Mouse (Mus musculus) c-Kit-positive CD71-positive TER-119-positive erythroid progenitor cells, embryonic 14.5 days (primary cell): ENCODE measurements around the gene Eppin.

ENCODE experiments used
- DNase-seq: peaks from one replicate; pipeline ENCODE4 v3.0.0-alpha.2; 2013; ENCODE audit warnings: low spot score

Gene Eppin

DNA sequence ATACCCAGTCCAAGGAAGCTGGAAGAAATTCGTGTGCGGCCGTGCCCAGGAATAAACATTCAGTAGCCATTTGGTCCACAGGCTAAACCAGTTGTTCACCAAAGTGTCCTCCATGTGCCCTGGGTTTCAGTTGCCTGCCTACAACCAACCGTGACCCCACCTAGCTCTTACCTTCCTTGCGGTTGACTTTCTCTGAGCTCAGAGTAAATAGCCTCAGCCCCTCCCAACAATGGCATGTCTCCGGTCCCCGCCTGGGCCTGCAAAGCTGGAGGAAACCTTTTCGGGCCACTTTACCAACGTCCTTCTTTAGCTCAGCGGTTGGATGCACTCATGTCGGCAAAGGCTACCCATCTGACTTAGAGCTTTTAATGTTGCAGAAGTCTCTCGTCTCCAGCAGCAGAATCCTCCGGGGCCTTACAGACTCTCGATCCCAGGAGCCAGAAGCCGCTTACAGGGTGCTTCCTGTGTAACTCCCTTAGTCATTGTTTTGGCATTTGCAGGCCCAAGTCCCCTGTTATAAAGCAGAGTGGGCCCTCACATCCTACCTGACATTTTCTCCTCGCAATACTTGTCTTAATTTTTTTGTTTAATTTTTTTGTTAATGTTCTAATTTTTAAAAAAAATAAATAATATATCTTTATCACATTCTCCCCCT lies 34.3 kb downstream of the Eppin start:
- no peak for DNase-seq

DNA sequence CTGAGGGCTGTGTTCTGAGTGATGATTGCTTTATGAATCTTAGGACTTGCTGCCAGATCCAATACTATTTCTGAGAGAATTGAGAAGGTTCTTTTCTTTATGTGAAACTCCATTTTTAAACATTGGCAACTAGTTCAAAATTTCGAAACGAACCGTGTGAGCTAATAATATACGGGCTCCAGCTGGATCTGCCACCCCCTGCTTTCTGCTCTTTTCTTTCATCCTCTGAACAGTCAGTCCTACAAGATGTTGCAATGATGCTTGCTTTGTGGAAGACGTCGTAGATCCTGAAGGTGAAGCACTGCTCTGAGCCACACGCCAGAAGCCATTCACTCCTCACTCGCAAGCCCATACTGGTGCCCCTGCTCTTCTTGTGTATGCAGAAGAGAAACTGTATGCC lies 35.0 kb downstream of the Eppin start:
- no peak for DNase-seq

DNA sequence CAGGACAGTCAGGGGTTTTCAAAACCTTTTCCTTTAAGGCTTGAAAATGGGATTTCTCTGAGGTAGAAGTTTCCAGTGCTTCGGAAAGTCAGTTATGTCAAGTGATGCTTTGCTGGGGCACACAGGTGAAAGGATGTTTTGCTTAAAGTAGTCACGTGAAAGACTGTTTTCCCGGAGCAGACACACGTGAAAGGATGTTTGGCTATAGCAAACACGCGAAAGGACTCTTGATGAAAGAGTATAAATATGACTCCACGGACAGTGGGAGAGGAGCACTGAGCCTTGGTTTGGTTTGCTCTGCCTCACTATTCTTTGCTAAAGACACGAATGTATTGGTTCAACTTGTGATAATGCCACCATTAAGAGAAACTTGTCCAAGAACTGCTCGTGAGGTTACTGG lies 41.9 kb downstream of the Eppin start:
- no peak for DNase-seq

DNA sequence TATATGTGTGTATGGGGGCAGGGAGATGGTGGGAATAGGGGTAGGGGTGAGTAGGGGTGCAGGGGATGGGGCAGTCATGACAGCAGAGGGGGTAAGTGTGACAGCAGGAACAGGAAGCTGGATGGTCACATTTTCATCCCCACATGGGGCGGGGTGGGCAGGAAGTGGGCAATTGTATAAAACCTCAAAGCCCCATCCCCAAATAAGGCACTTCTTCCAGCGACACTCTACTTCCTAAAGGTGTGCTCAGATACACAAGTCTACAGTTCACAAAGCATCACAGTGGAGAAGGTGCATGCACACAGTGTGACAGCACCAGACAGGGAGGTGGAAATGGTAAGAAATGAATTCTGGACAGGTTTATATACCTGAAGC lies 42.5 kb downstream of the Eppin start:
- no peak for DNase-seq

DNA sequence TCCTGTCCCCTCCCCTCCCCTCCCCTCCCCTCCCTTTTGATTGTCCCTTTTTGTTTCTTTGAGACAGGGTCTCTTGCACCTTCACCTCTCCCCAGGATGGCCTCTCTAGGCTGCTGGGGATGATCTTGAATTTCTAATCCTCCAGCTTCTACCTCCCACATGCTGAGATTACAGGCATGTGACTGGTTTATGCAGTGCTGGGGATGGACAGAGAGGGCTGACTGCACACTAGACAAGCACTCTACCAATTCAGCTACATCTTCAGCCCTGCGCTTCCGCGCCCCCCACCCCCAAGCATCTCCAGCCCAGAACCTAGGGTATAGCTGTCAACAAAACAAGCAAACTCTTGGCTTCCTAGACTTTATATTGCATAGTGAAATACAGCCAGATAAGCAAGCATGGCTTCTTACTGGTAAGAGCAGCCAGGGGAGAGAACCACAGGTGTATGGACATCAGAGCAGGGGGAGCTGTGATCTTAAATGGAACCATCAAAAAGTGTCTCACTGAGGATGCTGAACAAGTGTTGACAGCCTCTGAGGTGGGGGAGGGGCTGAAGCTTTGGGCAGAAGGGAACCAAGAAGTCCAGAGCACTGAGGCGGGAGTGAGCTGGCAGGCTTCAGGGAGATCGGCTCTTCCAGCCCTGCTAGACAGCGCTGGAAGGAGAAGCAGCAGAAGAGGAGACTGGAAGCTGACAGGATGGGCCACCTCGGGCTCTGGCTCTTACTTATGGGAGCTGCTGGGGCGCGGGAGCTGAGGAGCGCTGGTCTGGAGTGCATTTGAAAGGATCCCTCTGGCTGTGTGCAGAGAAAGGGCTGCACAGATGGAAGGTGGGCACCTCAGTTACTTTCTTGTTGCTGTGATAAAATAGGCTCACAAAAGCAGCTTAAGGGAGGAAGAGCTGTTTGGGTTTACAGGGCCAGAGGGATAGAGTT lies 43.2 kb downstream of the Eppin start:
- DNase-seq, result no peak

DNA sequence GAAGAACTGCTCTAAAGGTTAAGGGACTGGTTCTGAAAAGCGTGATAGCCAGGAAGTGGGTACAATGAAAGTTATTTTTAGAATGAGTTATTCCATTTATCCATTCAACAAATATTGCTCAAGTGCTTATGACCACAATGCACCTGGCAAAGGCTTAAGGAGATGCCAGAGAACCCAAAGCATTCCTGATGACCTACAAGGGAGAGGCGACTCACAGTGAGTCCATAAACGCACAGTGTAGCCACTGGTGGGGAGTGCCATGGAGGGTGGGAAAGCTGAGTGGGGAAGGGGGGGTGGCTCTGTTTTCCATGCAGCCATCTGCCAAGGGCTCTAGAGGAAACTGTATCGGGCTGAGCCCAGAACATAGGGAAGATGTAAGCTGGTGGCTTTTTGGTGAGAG lies 44.1 kb downstream of the Eppin start:
- DNase-seq, result no peak

DNA sequence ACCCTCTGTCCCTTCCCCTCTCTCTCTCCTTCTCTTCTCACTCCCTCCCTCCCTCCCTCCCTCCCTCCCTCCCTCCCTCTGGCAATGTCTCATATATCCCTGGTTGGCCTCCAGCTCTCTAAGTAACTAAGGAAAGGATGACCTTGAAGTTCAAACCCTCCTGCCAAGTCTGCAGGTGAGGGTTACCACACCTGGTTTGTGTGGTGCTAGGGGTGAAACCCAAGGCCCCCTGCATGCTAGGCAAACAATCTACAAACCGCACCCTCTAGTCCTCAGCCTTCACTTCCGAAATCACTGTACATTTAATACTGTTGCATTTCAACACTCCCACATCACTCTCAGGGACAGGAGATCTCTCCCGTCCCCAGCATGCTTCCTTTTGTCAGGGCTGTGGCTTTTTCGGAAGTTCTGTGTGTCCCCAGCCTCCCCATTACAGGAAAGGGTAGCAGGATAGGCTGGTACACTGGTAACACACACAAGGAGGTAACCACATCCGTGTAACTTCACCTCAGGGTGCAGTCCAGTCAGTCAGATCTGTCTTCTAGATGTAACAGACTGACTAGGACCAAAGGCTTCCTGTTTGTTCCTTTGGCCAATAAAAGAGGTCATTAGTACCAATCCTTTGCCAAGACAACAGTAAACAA lies 48.8 kb downstream of the Eppin start:
- DNase-seq, result no peak

DNA sequence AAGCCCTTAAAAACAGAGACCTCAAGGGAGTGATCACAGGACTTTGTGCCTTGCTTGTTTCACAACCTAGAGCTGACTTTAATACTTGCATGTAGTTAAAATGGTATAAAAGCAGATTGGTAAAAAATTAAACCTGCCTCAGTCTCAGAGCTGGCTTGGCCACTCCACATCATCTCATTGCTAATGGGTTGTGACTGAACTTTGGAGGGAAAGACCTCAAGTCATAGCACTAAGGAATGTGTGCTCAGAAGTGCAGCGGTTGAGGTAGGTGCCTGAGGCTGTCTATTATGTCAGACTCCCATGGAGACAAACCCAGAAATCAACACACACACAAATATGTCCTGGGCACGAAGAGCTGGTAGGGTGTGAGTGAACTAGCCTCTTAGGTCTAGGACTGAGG lies 49.6 kb downstream of the Eppin start:
- no peak for DNase-seq

DNA sequence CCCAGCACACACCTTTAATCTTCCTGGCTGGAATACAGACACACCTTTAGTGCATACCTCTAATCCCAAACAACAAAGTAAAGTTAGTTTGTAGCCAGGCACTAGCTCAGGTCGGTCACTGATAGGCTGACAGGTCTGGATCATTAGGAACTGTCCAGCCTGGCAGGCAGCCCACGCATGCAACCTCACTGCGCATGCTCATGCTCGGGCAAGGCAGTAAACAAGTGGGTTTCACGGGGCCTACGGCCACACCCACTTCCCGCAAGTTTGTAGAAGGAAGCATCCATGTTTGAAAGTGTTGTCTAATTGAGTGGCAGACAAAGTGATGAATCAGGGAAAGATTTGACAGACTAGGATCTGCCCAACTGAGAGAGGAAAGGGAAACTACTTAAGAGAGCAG lies 50.8 kb downstream of the Eppin start:
- DNase-seq, result no peak

DNA sequence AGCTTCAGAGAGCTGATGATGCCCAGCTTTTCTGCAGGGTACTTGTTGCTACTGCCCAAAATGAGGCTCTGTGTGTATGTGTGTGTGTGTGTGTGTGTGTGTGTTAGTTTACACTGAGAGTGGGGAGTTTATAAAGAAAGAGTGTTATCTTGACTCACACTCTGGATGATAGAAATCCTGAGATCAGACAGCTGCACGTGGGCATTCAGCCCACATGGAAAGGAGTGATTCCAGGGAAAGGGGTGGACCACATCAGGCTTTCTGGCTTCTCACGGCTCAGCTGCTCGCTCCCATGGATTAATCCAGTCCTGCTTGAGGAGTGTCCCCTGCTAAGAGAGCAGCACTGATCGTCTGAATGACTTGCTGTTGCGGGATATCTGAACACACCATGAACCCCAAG lies 51.3 kb downstream of the Eppin start:
- no peak for DNase-seq

DNA sequence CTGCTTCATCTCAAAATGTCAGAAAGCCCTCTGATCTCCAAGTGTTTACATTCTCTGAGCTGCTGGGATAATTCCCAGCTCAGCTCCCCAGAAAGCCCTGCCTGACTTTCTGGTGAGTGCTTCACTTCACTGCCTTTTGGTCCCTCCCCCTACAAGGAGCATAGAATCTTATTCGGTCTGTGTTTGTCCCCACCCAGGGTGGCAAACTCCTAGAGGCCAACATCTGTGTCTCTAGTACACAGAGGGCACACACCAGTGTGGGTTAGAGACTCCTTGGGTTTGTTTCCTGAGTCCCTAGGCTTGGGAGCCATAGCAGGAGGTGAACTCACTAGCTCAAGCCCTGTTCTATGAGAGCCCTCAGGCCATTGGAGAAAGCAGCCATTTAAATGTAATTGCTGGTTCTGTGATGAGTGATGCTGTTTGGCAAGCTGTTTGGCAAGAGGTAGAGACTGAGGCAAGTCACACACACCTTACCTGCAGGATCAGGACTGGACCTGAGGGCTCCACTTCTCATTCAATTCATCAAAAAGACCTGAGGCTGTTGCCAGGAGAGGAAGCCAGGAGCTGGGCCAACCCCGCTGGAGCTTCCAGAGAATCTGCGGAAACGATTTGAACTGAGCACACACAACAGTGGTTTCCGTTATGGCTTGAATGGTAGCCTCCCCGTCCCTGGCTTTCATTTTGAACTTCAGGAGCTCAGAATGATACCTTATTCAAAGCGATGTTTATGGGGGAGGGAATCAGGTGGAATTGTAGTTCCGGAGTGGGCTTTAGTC lies 52.6 kb downstream of the Eppin start:
- no peak for DNase-seq
